Mouse (Mus musculus) small intestine, adult 2 months (tissue): ENCODE measurements at regions not wholly inside any gene's neighbourhood (a gene's known extent, or its start where the extent isn't known, plus 50 kb on each side); places are given as distances from the start of the nearest gene placed in this dataset.

Source experiments
- H3K27ac ChIP-seq: fragments of 200-500 bp; 2 replicates; pipeline ENCODE4 v1.5.1; 2012; ENCODE audit warnings: low read depth, low read length, control low read depth, inconsistent platforms; ENCODE audit not compliant: insufficient read depth
- H3K27me3 ChIP-seq: fragments of 200-500 bp; 2 replicates; pipeline ENCODE4 v1.6.1; 2012; ENCODE audit warnings: mild to moderate bottlenecking, moderate library complexity, low read length, inconsistent platforms; ENCODE audit not compliant: control insufficient read depth, insufficient read depth
- H3K36me3 ChIP-seq: fragments of 200-500 bp; 2 replicates; pipeline ENCODE4 v1.6.1; 2012; ENCODE audit warnings: mild to moderate bottlenecking, low read length, control low read depth, inconsistent platforms; ENCODE audit not compliant: control insufficient read depth, insufficient read depth
- H3K4me1 ChIP-seq: fragments of 200-500 bp; 2 replicates; pipeline ENCODE4 v1.6.1; 2012; ENCODE audit warnings: low read length, inconsistent platforms, mixed read lengths; ENCODE audit not compliant: control insufficient read depth, insufficient read depth, insufficient read length
- H3K4me3 ChIP-seq: fragments of 200-500 bp; 2 replicates; pipeline ENCODE4 v1.5.1; 2012; ENCODE audit warnings: low read depth, mild to moderate bottlenecking, control low read depth, inconsistent platforms, low read length, moderate library complexity
- CTCF ChIP-seq: fragments of 200-500 bp; IDR thresholded peaks from 2 replicates; pipeline ENCODE4 v1.5.1; 2012; ENCODE audit warnings: low read depth, mild to moderate bottlenecking, control low read depth, inconsistent platforms, low read length, moderate library complexity, mixed read lengths; ENCODE audit not compliant: insufficient replicate concordance, insufficient read length; ENCODE audit errors: extremely low read depth
- POLR2A ChIP-seq: fragments of 200-500 bp; IDR thresholded peaks from 2 replicates; pipeline ENCODE4 v1.6.1; 2012; ENCODE audit warnings: low read depth, mild to moderate bottlenecking, control low read depth, inconsistent platforms, low read length, moderate library complexity
- WGBS: fragments of 180-500 bp; shearing (Covaris S2); methylation state at CpG from one replicate; pipeline ENCODE4 v1.1.7; 2018; 5-methylcytosine and 5-hydroxymethylcytosine counted together

DNA sequence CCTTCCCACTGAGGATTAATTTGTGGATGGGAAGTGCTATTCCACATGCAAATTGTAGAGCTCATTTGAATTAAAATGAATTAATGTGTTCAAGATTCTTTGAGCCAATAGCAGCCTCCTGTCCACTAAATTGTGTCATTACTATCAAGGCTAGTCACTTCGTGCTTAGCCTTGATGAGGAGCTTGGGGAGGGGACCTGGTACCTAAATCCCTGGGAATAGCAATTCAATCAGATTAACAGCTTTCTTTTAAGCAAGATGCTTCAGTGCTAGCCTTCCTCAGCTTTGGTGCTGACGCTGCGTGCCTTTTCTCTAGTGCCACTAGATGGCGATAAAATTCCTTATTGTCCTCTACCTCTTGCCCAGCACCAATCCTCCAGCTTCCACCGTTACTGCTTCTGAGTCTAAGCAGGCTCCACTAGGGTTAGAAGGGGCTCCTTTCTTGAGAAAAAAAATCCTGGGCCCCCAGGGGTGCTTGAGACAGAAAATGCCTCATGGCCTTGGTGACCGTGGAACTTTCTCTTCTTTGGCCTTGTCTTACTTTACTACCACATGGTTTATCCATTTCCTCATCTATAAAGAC lies 650.0 kb downstream of the Tlr4 start:
- no peak for TF ChIP-seq POLR2A
- peak; percentile 15; the same call in 1 of the 2 replicates for TF ChIP-seq CTCF
- WGBS = 17% methylated on average over 6 of the region's 6 CpGs
- Histone ChIP-seq H3K4me3 (no peak overlapping the region), H3K27me3 (no peaks in the 10 kb centered on the region), H3K4me1 (no peaks in the 10 kb centered on the region), H3K27ac (no peak overlapping the region), H3K36me3 (no peaks in the 10 kb centered on the region)

DNA sequence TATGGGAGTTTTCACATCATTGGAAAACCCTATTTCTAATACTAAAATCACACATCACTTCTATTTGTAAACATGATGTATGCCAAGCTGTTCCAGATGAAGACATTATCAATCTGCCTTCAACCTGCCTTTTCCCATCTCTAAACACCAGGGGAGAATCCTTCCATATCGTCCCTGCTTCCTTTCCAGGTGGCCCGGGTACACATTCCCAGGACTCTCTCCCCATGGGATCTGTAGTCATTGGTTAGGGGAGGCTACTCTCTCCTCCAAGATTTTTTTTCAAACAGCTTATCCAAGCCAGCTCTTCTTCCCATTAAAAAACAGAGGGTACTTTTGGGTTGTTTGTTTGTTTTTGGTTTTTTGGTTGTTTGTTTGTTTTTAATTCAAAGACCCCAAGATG lies 650.7 kb downstream of the Tlr4 start:
- WGBS = 47% methylated on average over 2 of the region's 2 CpGs
- no peaks in the 10 kb centered on the region for H3K4me1 ChIP-seq

DNA sequence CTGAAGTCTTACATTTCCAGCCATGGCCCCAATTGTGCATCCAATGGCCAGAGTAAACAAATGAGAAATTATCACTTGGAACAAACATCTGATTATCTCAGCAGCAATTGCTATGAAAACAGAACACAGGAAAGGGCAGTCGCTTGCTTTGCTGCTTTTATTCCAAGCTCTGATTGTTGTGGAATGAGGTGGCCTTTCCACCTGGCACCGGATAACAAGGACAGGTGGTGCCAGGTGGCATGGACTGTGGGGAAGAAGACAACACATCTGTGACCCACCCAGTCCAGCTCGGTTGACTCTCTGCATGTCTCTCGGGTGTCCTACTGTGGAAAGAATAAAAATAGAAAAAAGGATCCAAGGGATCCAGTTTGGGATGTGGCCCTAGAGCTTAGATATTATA lies 694.9 kb downstream of the Tlr4 start:
- H3K4me1 ChIP-seq = no peaks in the 10 kb centered on the region
- WGBS = 67% methylated on average over 4 of the region's 4 CpGs

More for the DNA sequence above, 650.7 kb downstream of the Tlr4 start:
- Histone ChIP-seq H3K27me3 (no peaks in the 10 kb centered on the region), H3K27ac (no peak overlapping the region), H3K36me3 (no peaks in the 10 kb centered on the region), H3K4me3 (no peak overlapping the region)
- TF ChIP-seq CTCF (no peak), POLR2A (no peak)

DNA sequence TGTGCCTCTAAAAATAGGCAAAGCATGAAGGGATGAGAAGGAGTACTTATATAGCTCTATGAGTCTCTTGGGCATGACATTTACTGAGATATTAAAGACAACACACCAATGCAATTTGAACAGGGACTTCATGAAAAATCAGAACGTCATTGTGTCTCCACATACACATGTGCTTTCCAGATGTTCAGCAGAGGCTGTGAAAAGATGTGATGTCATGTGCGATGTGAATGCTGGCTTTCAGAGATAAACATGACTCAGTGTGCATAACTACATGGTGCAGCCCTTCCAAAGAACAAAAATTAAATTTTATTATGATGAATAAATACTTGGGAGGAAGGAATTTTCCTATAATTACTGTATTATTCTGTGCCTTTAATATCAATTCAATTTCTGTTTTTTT lies 695.8 kb downstream of the Tlr4 start:
- WGBS = 76% methylated on average over 2 of the region's 2 CpGs
- Histone ChIP-seq H3K4me3 (no peak overlapping the region), H3K4me1 (no peaks in the 10 kb centered on the region), H3K36me3 (no peaks in the 10 kb centered on the region), H3K27me3 (no peaks in the 10 kb centered on the region), H3K27ac (no peak overlapping the region)
- TF ChIP-seq CTCF (no peak), POLR2A (no peak)

More for the DNA sequence above, 694.9 kb downstream of the Tlr4 start:
- H3K27ac ChIP-seq = no peak overlapping the region
- no peaks in the 10 kb centered on the region for H3K36me3 ChIP-seq
- H3K4me3 ChIP-seq = no peak overlapping the region
- TF ChIP-seq POLR2A (no peak), CTCF (no peak)
- no peaks in the 10 kb centered on the region for H3K27me3 ChIP-seq

DNA sequence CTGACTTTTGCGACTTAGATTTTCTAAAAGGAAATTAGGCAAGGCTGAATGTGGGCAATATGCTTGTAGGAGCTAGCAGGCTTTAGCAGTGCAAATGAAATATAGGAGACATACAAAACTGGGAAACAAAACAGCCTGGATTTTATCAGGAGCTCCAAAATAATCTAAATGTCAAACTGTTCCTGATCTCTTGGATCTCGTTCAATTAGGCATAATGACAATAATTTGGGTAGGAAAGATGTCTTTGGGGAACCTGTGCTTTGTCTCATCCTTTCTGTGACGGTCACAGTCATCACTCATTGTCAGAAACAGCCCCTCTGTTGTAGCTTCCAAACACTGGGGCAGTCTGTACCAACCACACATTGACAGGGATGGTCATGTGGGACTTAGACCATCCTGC lies 702.2 kb downstream of the Tlr4 start:
- Histone ChIP-seq H3K27ac (no peak overlapping the region), H3K4me3 (no peak overlapping the region), H3K4me1 (no peaks in the 10 kb centered on the region), H3K36me3 (no peaks in the 10 kb centered on the region), H3K27me3 (no peaks in the 10 kb centered on the region)
- TF ChIP-seq POLR2A = no peak
- 68% methylated on average over 3 of the region's 3 CpGs for WGBS

DNA sequence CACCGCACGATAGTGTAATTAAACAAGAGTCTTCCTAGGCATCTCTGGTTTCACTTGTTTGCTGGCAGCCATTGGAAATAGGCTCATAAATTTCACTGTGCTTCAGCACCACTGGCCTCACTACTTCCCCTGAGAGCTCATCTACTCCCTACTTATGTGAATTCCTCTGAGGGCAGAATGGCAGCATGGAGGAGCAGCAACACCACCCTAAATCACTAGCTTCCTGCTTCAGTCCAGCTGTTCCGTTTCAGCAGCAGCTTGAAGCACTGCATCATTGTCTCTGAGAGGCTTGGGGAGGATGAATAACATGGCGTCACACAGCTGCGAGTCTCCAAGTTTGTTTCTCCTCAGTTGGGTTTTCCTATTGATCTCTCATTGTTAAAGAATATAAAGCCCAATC lies 712.1 kb downstream of the Tlr4 start:
- Histone ChIP-seq H3K27me3 (no peaks in the 10 kb centered on the region), H3K4me3 (no peak overlapping the region), H3K36me3 (no peaks in the 10 kb centered on the region), H3K4me1 (no peaks in the 10 kb centered on the region), H3K27ac (no peak overlapping the region)
- TF ChIP-seq CTCF (no peak), POLR2A (no peak)
- WGBS = 71% methylated on average over 5 of the region's 5 CpGs

DNA sequence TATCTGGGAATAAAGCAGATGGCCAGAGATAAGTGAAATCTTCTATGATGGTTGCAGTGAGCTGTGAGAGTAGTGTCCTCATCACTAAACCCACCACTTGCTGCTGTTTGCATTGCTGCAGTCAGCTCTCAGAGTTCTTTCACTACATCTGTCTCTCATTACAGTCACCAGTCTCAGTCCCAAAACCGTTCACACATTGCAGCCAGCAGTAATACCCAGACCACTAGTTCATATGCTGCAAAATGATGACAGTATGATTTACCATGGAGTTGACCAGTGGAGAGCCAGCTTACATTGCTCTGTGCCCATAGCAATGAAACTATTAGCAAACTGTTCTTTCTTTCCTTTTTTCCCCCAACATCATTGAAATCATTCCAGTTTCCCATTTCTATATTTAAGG lies 718.6 kb downstream of the Tlr4 start:
- no peak for TF ChIP-seq CTCF
- TF ChIP-seq POLR2A = no peak
- WGBS = 70% methylated on average over 1 of the region's 1 CpGs
- H3K4me1 ChIP-seq = no peaks in the 10 kb centered on the region
- no peaks in the 10 kb centered on the region for H3K27me3 ChIP-seq
- H3K4me3 ChIP-seq = no peak overlapping the region
- H3K36me3 ChIP-seq = no peaks in the 10 kb centered on the region
- no peak overlapping the region for H3K27ac ChIP-seq
